8 mouse cellular contexts compared by ENCODE assay signal in genomic region chr1:177797151-177797755, GRCm38 (mm10). TPM values are rescaled to one million over a fixed set of nuclear protein-coding genes. Genes with fewer than 3 reads are reported as not detected.
DNase-seq lines count a peak whose midpoint lies in the region; ATAC-seq and TF ChIP-seq lines count a peak whose summit lies in the region.

No protein-coding gene starts in this region.

- H3K27me3 ChIP-seq in intestine, embryonic 14.5 days (replicated peaks; ENCODE audit: control insufficient read depth, insufficient read depth, low read length), result no peaks in the 10 kb centered on the region
- no peaks in the 10 kb centered on the region for H3K27me3 ChIP-seq in intestine, embryonic 16.5 days (replicated peaks; ENCODE audit: control insufficient read depth, insufficient read depth, low read length)
- H3K27me3 ChIP-seq in MEL (ENCODE audit: control insufficient read depth in 1 of 2, insufficient read depth in 2 of 2, low read length in 2 of 2), result no peaks in the 10 kb centered on the region

- no peaks in the 10 kb centered on the region for H3K36me3 ChIP-seq in intestine, embryonic 14.5 days (ENCODE audit: control insufficient read depth, insufficient read depth, low read length)
- no peaks in the 10 kb centered on the region for H3K36me3 ChIP-seq in intestine, embryonic 16.5 days (ENCODE audit: control insufficient read depth, insufficient read depth, low read length)
- peaks cover 0 to 25% of the 10 kb centered on the region in 2 experiments; a peak in 3 of 4 replicates for H3K36me3 ChIP-seq in MEL (ENCODE audit: control insufficient read depth in 1 of 2, insufficient read depth in 2 of 2, low read length in 2 of 2)

- TF ChIP-seq EP300 in MEL (IDR thresholded peaks at IDR 0.05; ENCODE audit: low read depth in 1 of 2, low read length in 2 of 2), result peak; percentile 10 to 12; a peak in 1 of 4 replicates

- peak; percentile 33 to 48 (median 48) for TF ChIP-seq CTCF in MEL (IDR thresholded peaks at IDR 0.05 in 2 of 3, conservative IDR thresholded peaks at IDR 0.05 in 1 of 3; ENCODE audit: control insufficient read depth in 1 of 3, insufficient read depth in 1 of 3, low read depth in 2 of 3, low read length in 3 of 3, poor library complexity in 1 of 3, severe bottlenecking in 1 of 3)
- TF ChIP-seq CTCF in lung, adult 2 months (IDR thresholded peaks at IDR 0.05; ENCODE audit: insufficient read depth, low read length), result no peak

- peak overlapping the region; percentile 32 for H3K4me2 ChIP-seq in intestine, embryonic 14.5 days (ENCODE audit: low read length)
- no peak overlapping the region for H3K4me2 ChIP-seq in intestine, embryonic 16.5 days (ENCODE audit: low read depth, low read length)

- H3K9ac ChIP-seq in intestine, embryonic 14.5 days (ENCODE audit: low read length), result no peak overlapping the region
- H3K9ac ChIP-seq in intestine, embryonic 16.5 days (ENCODE audit: low read depth, low read length), result no peak overlapping the region
- peak overlapping the region; percentile 56 for H3K9ac ChIP-seq in MEL (ENCODE audit: control insufficient read depth, low read depth, low read length, poor library complexity, severe bottlenecking)

- no peaks in the 10 kb centered on the region for H3K9me3 ChIP-seq in intestine, embryonic 14.5 days (ENCODE audit: control insufficient read depth, low read length)
- H3K9me3 ChIP-seq in intestine, embryonic 16.5 days (ENCODE audit: control insufficient read depth, low read length), result no peaks in the 10 kb centered on the region
- no peaks in the 10 kb centered on the region for H3K9me3 ChIP-seq in MEL (replicated peaks; ENCODE audit: insufficient read depth, low read length)

- no peak for ATAC-seq in intestine, embryonic 14.5 days (replicated peaks; ENCODE audit: low FRiP score, low TSS enrichment, low read depth)
- no peak for ATAC-seq in intestine, embryonic 16.5 days
- ATAC-seq in megakaryocyte progenitor cell, adult 5-6 weeks (replicated peaks; ENCODE audit: poor library complexity), result peak; percentile 15; the same call in 1 of the 2 replicates

- WGBS in intestine, embryonic 14.5 days, result 72% methylated on average over 8 of the region's 8 CpGs
- WGBS in intestine, embryonic 16.5 days, result 59% methylated on average over 8 of the region's 8 CpGs
- WGBS in lung, adult 2 months, result 68% methylated on average over 8 of the region's 8 CpGs

- DNase-seq in intestine, embryonic 14.5 days (ENCODE audit: low spot score), result no peak
- peak; percentile 63 for DNase-seq in MEL (ENCODE audit: low read depth, low spot score)
- peak; percentile 20 to 26 for DNase-seq in cerebellum, postnatal 14 days
- DNase-seq in testis, postnatal 10 days (ENCODE audit: low spot score), result no peak
- DNase-seq in adrenal gland, postnatal 36 days, result no peak
- DNase-seq in lung, adult 2 months, result no peak

- H3K4me3 ChIP-seq in intestine, embryonic 14.5 days (ENCODE audit: low read depth, low read length), result 0 out of 2 replicates have a peak overlapping the region, but pooled peaks have one; percentile 72
- H3K4me3 ChIP-seq in intestine, embryonic 16.5 days (ENCODE audit: low read length), result no peak overlapping the region
- H3K4me3 ChIP-seq in MEL (ENCODE audit: control insufficient read depth in 1 of 2, insufficient read depth in 1 of 2, low read depth in 2 of 2, low read length in 2 of 2), result peak overlapping the region; percentile 22 to 73
- H3K4me3 ChIP-seq in lung, adult 2 months (replicated peaks; ENCODE audit: extremely low read depth, low read depth, low read length), result no peak overlapping the region

- TF ChIP-seq RAD21 in MEL (IDR thresholded peaks at IDR 0.05; ENCODE audit: low read depth, low read length), result peak; percentile 18

- no peak overlapping the region for H3K27ac ChIP-seq in intestine, embryonic 14.5 days (ENCODE audit: low read depth)
- H3K27ac ChIP-seq in intestine, embryonic 16.5 days (ENCODE audit: low read length), result no peak overlapping the region
- H3K27ac ChIP-seq in MEL (ENCODE audit: control insufficient read depth, low read depth, low read length), result peak overlapping the region; percentile 21

- H3K4me1 ChIP-seq in intestine, embryonic 14.5 days (replicated peaks; ENCODE audit: control insufficient read depth, insufficient read depth, low read length), result peaks cover 15% of the 10 kb centered on the region
- peaks cover 8% of the 10 kb centered on the region for H3K4me1 ChIP-seq in intestine, embryonic 16.5 days (ENCODE audit: control insufficient read depth, insufficient read depth, low read length)
- peaks cover 8% of the 10 kb centered on the region in 2 experiments for H3K4me1 ChIP-seq in MEL (ENCODE audit: control insufficient read depth in 1 of 2, insufficient read depth in 2 of 2, low read length in 2 of 2)
- H3K4me1 ChIP-seq in lung, adult 2 months (ENCODE audit: control insufficient read depth, insufficient read depth, low read length), result peaks cover 4% of the 10 kb centered on the region

- TF ChIP-seq POLR2A in MEL (IDR thresholded peaks at IDR 0.05; ENCODE audit: control insufficient read depth in 1 of 2, insufficient read depth in 1 of 2, low read depth in 1 of 2, low read length in 2 of 2, poor library complexity in 1 of 2), result no peak
- TF ChIP-seq POLR2A in lung, adult 2 months (IDR thresholded peaks at IDR 0.05; ENCODE audit: borderline replicate concordance, extremely low read depth, low read depth, low read length), result no peak

- peaks cover 34% of the 10 kb centered on the region for H3K79me2 ChIP-seq in MEL (ENCODE audit: control insufficient read depth, insufficient read depth, low read length, poor library complexity)

TF ChIP-seq in MEL, 35 proteins besides CTCF, POLR2A, EP300 and RAD21:
- no peak for TF ChIP-seq RCOR1 (IDR thresholded peaks at IDR 0.05; ENCODE audit: low read depth, low read length)
- no peak for TF ChIP-seq MAZ (IDR thresholded peaks at IDR 0.05; ENCODE audit: low read depth, low read length)
- peak; percentile 18; the same call in 1 of the 2 replicates for TF ChIP-seq SMC3 (IDR thresholded peaks at IDR 0.05; ENCODE audit: low read depth, low read length)
- TF ChIP-seq TCF12 (IDR thresholded peaks at IDR 0.05; ENCODE audit: low read depth, low read length), result 0 out of 2 replicates have a peak, but pooled peaks have one; percentile 9
- peak; percentile 18; the same call in 1 of the 2 replicates for TF ChIP-seq GATA1 (IDR thresholded peaks at IDR 0.05; ENCODE audit: low read depth, low read length)
- no peak for TF ChIP-seq NELFE (IDR thresholded peaks at IDR 0.05; ENCODE audit: low read depth, low read length)

RNA-seq across cellular contexts. Expression of gene Adss, which starts 0.9 kb away (rescaled TPM):
- polyA plus RNA-seq in intestine, embryonic 14.5 days (2014; fragmentation: Nextera tagmentation; extraction: Ambion mirVana), result 47.4 and 51.0 TPM in 2 replicates
- polyA plus RNA-seq in intestine, embryonic 16.5 days (2015; fragmentation: Nextera tagmentation; extraction: Ambion mirVana), result 40.2 and 42.3 TPM in 2 replicates
- 55.7 and 59.0 TPM in 2 replicates for total RNA-seq in MEL (2012; rRNA removed)
- 10 to 100 TPM in 1 of 2 experiments, not detected in 1; 62.6 TPM for polyA plus RNA-seq in MEL (2012; ENCODE audit: insufficient read depth in 1 of 2, insufficient read length in 2 of 2, low read depth in 1 of 2, low replicate concordance in 2 of 2, missing spikeins in 1 of 2)
- total RNA-seq in megakaryocyte progenitor cell, adult 5-6 weeks (2015), result 162 and 165 TPM in 2 replicates
- total RNA-seq in megakaryocyte progenitor cell, adult 5-6 weeks (2017), result 221 and 237 TPM in 2 replicates
- total RNA-seq in adrenal gland, postnatal 36 days (2021), result 10 to 100 TPM; 63.4 to 79.1 TPM
- 17.0 and 23.8 TPM in 2 replicates for polyA plus RNA-seq in lung, adult 2 months (2012; rRNA removed)

Comparison
In these comparisons a context has a peak if more than half of its experiments do, and no peak if none do; other contexts are left out.
1. H3K4me3 ChIP-seq: peak in intestine, embryonic 14.5 days (single experiment) and MEL (2 of 2); none in intestine, embryonic 16.5 days (single experiment) and lung, adult 2 months (single experiment).
2. DNase-seq: peak in MEL (single experiment) and cerebellum, postnatal 14 days (2 of 2); none in intestine, embryonic 14.5 days (single experiment), testis, postnatal 10 days (single experiment), adrenal gland, postnatal 36 days (0 of 2) and lung, adult 2 months (single experiment).